Mouse (Mus musculus): ENCODE data around the gene 2310011J03Rik.

The 2310011J03Rik gene

GRCm38 (mm10) chr10:80292251-80293146 is 27.8 kb downstream of the 2310011J03Rik start, which contains the start of gene Rps15:
Gene Rps15, plus strand, starts transcription at chr10:80292453.
- in situ Hi-C loops (cut with MseI, MboI) = no loop called here

DNA sequence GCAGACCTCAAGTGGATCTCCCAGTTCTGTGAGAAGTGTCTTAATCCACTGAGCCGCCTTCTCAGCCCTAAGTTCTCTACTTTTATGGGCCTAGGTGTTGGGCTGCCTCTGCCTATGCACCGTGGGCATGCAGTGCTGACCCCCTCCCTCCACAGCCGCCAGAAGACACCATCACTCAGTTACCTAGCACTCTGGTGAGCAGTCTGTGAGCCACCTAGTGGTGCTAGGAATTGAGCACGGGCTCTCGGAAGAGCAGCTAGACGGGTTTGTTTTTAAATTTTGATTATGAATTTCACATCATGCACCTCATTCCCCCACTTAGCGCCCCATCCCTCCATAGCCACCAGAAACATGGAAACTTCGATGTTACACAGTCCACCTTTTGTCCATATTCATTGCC is 31.7 kb downstream of the 2310011J03Rik start:
- in situ Hi-C loops (cut with MseI, MboI) = no loop called here

- in situ Hi-C loops (cut with MseI, MboI) = no loop called here
Observed at GRCm38 (mm10) chr10:80288097-80288496, 32.2 kb downstream of the 2310011J03Rik start.

DNA sequence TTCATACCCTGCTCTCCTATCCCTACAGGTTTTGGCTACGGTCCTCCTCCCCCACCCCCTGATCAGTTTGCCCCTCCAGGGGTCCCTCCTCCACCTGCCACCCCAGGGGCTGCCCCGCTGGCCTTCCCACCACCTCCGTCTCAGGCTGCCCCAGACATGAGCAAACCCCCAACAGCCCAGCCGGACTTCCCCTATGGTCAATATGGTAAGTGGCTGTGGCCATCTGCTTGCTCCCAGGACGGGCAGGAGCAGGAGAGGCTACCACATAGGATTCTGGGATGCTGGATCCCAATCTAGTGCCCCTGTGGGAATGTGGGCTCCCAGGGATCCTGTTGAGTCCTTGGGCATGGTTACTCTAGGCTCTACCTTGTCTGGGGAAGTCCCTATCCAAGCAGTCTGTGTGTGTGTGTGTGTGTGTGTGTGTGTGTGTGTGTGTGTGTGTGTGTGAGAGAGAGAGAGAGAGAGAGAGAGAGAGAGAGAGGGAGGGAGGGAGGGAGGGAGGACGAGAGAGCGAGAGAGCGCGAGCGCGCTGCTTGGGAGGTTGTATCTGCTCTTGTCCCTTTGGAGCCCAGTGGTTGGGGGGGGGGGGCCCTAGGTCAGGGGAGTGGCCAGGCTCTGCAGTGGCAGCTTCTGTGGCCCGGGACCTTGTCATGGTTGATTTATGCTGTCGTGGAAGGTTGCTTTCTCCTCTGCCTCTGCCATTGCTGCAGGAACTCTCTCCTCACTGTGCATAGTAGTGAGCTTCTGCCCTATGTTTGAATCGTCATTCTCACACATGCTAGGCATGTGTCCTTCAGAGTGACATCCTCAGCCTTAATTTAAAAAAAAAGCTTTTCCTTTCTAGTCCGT is 34.9 kb downstream of the 2310011J03Rik start:
- in situ Hi-C loops (cut with MseI, MboI) = no loop called here

DNA sequence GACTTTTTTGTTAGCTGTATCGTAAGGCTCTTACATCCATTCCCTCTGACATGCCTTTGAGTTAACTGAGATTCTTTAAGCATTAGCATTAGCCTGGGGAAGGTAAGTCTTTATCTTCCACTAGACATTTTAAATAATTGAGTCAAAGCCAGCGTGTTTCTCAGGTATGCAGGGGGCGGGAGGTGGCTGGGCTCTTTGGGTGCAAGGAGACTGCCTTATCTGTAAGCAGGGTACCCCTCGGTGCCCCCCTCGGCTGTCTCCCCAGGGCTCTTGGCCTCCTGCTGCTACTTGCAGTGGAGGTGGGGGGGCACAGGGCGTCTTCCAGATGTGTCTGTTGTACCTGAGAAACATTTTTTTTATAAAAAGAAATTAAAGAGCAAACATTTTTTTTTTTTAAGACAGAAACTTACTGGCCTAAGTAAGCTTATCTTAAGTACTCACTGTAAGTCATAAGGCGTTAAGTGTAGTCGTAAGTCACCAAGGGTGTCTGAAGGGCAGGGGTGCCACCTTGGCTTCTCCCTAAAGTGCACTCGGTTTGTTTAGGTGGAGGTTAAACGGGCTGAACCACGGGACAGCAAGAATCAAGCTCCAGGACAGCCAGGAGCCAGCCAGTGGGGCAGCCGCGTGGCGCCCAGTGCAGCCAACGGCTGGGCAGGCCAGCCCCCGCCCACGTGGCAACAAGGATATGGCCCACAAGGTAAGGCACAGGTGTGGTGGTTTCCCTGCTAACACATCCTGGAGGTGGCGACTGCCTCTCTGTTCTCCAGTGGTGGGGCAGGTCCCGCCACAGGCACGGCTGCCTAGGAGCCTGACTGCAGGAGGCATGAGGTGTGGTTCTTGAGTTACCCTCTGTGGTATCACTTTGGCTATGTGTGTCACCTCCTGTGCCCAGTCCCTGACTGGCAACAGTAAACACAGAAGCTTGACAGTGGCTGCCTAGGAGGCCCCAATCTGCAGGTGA is 37.6 kb downstream of the 2310011J03Rik start:
- in situ Hi-C loops (cut with MseI, MboI) = no loop called here

GRCm38 (mm10) chr10:80281921-80282371 is 38.4 kb downstream of the 2310011J03Rik start:
- in situ Hi-C loops (cut with MseI, MboI) = no loop called here

DNA sequence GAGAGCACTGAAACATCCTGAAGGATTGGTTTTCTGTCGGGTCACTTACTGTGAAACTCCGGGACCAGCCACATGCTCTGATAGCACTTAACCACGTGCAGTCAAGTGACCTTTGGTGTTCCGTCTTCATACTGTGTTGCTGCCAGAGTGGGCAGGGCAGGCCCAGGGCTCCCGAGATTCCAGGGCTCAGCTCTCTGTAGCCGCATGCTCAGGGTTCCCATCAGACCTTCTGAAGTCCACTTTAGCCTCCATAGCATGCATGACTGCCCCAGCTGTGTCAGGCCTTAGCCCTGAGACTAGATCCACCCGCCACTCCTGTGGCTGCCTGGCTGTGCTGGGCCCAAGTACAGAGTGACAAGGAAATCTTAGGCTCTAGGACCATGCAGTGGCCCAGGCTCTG is 39.0 kb downstream of the 2310011J03Rik start:
- in situ Hi-C loops (cut with MseI, MboI) = no loop called here

DNA sequence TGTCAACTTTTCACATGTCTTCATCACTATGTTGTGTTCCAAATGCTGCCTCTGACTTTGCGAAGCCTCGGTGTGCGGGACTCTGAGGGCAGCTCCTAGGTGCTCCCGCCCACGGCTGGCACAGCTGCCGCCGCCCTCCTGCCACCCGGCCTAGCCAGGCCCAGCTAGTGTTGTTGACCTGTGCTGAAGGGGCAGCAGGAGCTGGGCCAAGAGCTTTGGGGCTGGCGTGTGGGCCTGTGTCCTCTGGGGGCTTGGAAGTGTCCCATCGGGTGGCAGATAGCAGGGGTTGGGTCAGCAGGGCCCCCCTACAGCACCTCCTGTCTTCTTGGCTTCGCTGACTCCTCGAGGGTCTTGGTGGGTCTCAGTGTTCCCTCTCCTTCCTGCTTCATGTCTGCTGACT is 41.1 kb downstream of the 2310011J03Rik start:
- in situ Hi-C loops (cut with MseI, MboI) = no loop called here

DNA sequence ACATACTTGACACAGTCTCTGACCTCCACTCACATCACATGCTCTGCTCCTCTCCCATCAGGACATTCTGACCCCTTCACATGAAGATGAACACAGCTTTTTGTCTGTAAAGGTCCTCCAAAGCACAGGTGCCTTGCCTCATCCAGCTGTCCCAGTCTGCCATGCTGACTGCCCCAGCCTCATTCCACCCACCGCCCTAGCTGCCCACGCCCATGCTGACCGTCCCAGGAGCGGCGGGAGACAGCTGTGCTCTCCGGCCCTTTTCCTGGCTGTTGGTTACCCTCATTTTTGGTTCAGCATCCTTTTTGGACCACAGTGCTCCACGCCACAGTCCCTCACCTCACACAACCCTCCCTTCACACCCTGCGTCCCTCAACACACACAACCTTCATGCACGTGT is 41.9 kb downstream of the 2310011J03Rik start:
- in situ Hi-C loops (cut with MseI, MboI) = no loop called here

- in situ Hi-C loops (cut with MseI, MboI) = no loop called here
Observed at GRCm38 (mm10) chr10:80276238-80276637, 44.1 kb downstream of the 2310011J03Rik start.

DNA sequence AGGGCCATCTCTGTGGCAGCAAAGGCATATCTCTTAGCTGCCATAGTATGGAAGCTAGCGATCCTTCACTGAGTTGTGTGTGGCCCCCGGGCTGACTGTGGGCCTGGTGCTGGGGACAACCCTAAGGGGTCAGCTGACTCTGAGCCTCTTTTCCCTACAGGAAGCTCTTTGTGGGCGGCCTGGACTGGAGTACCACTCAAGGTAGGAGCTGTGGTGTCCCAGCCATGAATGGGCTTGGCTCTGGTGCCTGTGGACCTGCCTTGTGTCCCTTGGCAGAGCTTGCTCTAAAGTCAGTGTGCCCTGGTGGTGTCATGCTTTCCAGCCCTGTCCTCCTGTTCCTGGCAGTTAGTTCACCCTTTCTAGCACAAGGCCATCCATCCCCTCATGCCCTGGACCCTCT is 46.5 kb downstream of the 2310011J03Rik start:
- in situ Hi-C loops (cut with MseI, MboI) = no loop called here

DNA sequence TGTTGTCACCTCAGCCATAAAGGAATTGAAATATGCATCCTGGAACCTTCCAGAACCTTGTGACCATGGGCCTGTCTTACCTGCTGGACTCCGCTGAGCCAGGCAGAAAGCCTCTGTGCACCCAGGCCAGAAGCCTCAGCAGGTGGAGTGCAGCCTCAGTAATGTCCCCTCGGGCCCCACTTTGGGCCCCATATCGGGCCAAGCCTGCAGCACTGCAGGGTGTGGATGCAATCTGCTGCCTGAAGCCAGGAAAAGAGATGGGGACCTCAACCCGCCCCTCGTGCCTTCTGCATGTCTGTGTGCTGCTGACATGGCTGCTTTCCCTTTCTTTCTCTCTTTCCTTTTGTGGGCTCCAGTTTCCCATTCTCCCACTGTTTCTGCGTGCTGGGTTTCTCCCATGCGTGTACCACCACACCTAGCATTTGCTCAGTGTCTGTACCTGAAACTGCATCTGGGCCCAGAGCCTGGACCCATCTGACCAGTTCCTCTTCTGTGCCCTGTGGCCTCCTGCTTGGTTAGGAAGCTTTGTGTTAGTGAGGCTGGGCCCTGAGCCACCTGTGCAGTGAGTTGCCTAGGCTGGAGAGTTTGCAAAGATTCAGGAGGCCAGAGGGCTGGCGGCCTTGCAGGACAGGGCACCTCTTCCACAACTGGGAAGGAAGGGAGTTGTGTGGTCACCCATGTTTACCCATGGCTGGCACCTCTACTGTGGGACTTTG is 48.3 kb downstream of the 2310011J03Rik start:
- in situ Hi-C loops (cut with MseI, MboI) = no loop called here

- in situ Hi-C loops (cut with MseI, MboI) = no loop called here
Observed at GRCm38 (mm10) chr10:80271186-80271843, 49.0 kb downstream of the 2310011J03Rik start.

GRCm38 (mm10) chr10:80270734-80271181 is 49.6 kb downstream of the 2310011J03Rik start:
- in situ Hi-C loops (cut with MseI, MboI) = no loop called here

- in situ Hi-C loops (cut with MseI, MboI) = no loop called here
Observed at GRCm38 (mm10) chr10:80270099-80270498, 50.2 kb downstream of the 2310011J03Rik start.

All from mouse trophoblast stem cell (cell line).